Comparison of ENCODE assay signal across 8 mouse cellular contexts in the genomic region with DNA sequence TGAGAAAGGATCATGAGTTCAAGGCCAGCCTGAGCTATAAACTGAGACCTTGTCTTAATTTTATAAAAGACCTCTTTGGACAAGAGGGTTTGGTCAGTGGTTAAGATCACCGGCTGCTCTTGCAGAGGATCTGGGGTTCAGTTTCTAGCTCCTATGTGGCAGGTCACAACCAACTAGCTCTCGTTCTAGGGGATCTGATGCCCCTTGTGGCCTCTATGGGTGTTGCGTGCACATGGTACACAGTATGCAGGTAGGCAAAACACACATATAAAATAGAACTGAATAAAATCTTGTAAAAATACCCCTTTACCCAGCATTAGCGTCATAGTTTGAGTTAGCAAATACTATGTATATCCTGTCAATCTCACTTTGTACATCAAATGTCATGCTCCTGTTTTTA. TPM values are rescaled to one million over a fixed set of nuclear protein-coding genes. Genes with fewer than 3 reads are reported as not detected.
A peak's percentile ranks its signal among the peaks of the same experiment; 100 is the strongest.
DNase-seq lines count a peak whose midpoint lies in the region; ATAC-seq and TF ChIP-seq lines count a peak whose summit lies in the region.

No protein-coding gene starts in this region.

- H3K9me3 ChIP-seq in forebrain, embryonic 11.5 days (ENCODE audit: control insufficient read depth, low read length) = no peaks in the 10 kb centered on the region; the same call in 1 of the 2 replicates
- 0 out of 2 replicates have a peak, but pooled peaks cover 2% of the 10 kb centered on the region for H3K9me3 ChIP-seq in forebrain, embryonic 13.5 days (replicated peaks)
- H3K9me3 ChIP-seq in limb, embryonic 11.5 days (ENCODE audit: control insufficient read depth, low read length) = no peaks in the 10 kb centered on the region

- no peak for ATAC-seq in forebrain, embryonic 11.5 days (replicated peaks; ENCODE audit: low FRiP score)
- ATAC-seq in forebrain, embryonic 13.5 days = no peak
- ATAC-seq in limb, embryonic 11.5 days (ENCODE audit: insufficient number of reproducible peaks, low FRiP score, low TSS enrichment, low read depth) = no peak

- no peaks in the 10 kb centered on the region for H3K36me3 ChIP-seq in forebrain, embryonic 11.5 days (ENCODE audit: control insufficient read depth, insufficient read depth, low read length)
- H3K36me3 ChIP-seq in forebrain, embryonic 13.5 days (ENCODE audit: poor library complexity, severe bottlenecking) = no peaks in the 10 kb centered on the region
- H3K36me3 ChIP-seq in spleen, adult 2 months (ENCODE audit: control insufficient read depth, insufficient read depth, low read length) = no peaks in the 10 kb centered on the region
- no peaks in the 10 kb centered on the region for H3K36me3 ChIP-seq in limb, embryonic 11.5 days (ENCODE audit: control insufficient read depth, insufficient read depth, low read length)

- peak; percentile 15; the same call in 1 of the 2 replicates for TF ChIP-seq CTCF in spleen, adult 2 months (IDR thresholded peaks at IDR 0.05; ENCODE audit: extremely low read depth, insufficient read depth, insufficient read length, insufficient replicate concordance)

- intact Hi-C loops in left cerebral cortex, postnatal 10 days (cut with DNase I) = no loop called here

- peak; percentile 58 for DNase-seq in forebrain, embryonic 11.5 days (ENCODE audit: low spot score)
- peak in 1 of 2 experiments; percentile 24 for DNase-seq in spleen, adult 2 months (ENCODE audit: low read depth in 1 of 2, low spot score in 2 of 2)
- DNase-seq in spleen, adult 12 weeks (ENCODE audit: low spot score) = no peak
- DNase-seq in limb, embryonic 11.5 days (ENCODE audit: low spot score) = peak; percentile 74
- DNase-seq in thymus, postnatal 25 days = peak; percentile 57
- no peak for DNase-seq in right cerebral cortex, postnatal 10 days (ENCODE audit: low spot score in 2 of 2)
- no peak for DNase-seq in left cerebral cortex, postnatal 10 days (ENCODE audit: extremely low spot score in 1 of 2, low spot score in 2 of 2)

- H3K27ac ChIP-seq in forebrain, embryonic 11.5 days (ENCODE audit: low read depth, low read length) = no peak overlapping the region
- H3K27ac ChIP-seq in forebrain, embryonic 13.5 days = no peak overlapping the region
- H3K27ac ChIP-seq in spleen, adult 2 months (ENCODE audit: insufficient read depth, low read length) = no peak overlapping the region
- H3K27ac ChIP-seq in limb, embryonic 11.5 days (replicated peaks; ENCODE audit: low read depth, low read length) = peak overlapping the region; percentile 65

- TF ChIP-seq POLR2A in spleen, adult 2 months (IDR thresholded peaks at IDR 0.05; ENCODE audit: low read depth, low read length) = no peak

- no peak overlapping the region for H3K4me3 ChIP-seq in forebrain, embryonic 11.5 days (ENCODE audit: low read depth, low read length)
- no peak overlapping the region for H3K4me3 ChIP-seq in forebrain, embryonic 13.5 days
- no peak overlapping the region for H3K4me3 ChIP-seq in spleen, adult 2 months (ENCODE audit: extremely low read depth, insufficient read depth, insufficient read length)
- no peak overlapping the region for H3K4me3 ChIP-seq in limb, embryonic 11.5 days (ENCODE audit: low read depth, low read length)

- H3K9ac ChIP-seq in forebrain, embryonic 11.5 days (ENCODE audit: low read length) = no peak overlapping the region
- no peak overlapping the region for H3K9ac ChIP-seq in forebrain, embryonic 13.5 days
- no peak overlapping the region for H3K9ac ChIP-seq in limb, embryonic 11.5 days (ENCODE audit: low read length)

- H3K4me2 ChIP-seq in forebrain, embryonic 11.5 days (ENCODE audit: low read depth, low read length, severe bottlenecking) = no peak overlapping the region
- H3K4me2 ChIP-seq in forebrain, embryonic 13.5 days = no peak overlapping the region
- H3K4me2 ChIP-seq in limb, embryonic 11.5 days (ENCODE audit: low read depth, severe bottlenecking) = no peak overlapping the region

- peaks cover 9% of the 10 kb centered on the region for H3K4me1 ChIP-seq in forebrain, embryonic 11.5 days (replicated peaks; ENCODE audit: control insufficient read depth, insufficient read depth, low read length)
- H3K4me1 ChIP-seq in forebrain, embryonic 13.5 days = peaks cover 17% of the 10 kb centered on the region
- no peaks in the 10 kb centered on the region for H3K4me1 ChIP-seq in spleen, adult 2 months (ENCODE audit: control insufficient read depth, insufficient read depth, insufficient read length)
- H3K4me1 ChIP-seq in limb, embryonic 11.5 days (ENCODE audit: control insufficient read depth, insufficient read depth, low read length) = peaks cover 31% of the 10 kb centered on the region

- H3K27me3 ChIP-seq in forebrain, embryonic 11.5 days (ENCODE audit: control insufficient read depth, insufficient read depth, low read length) = no peaks in the 10 kb centered on the region
- no peaks in the 10 kb centered on the region for H3K27me3 ChIP-seq in forebrain, embryonic 13.5 days
- H3K27me3 ChIP-seq in spleen, adult 2 months (ENCODE audit: control insufficient read depth, insufficient read depth, low read length) = no peaks in the 10 kb centered on the region
- no peaks in the 10 kb centered on the region for H3K27me3 ChIP-seq in limb, embryonic 11.5 days (ENCODE audit: control insufficient read depth, insufficient read depth, low read length)

- 71% methylated on average over 4 of the region's 4 CpGs for WGBS in forebrain, embryonic 11.5 days
- WGBS in forebrain, embryonic 13.5 days = 82% methylated on average over 4 of the region's 4 CpGs
- WGBS in spleen, adult 2 months = 85% methylated on average over 4 of the region's 4 CpGs
- WGBS in limb, embryonic 11.5 days = 76% methylated on average over 4 of the region's 4 CpGs

RNA-seq across cellular contexts. Expression of gene Hhat, which starts 19.4 kb away (rescaled TPM):
- polyA plus RNA-seq in forebrain, embryonic 11.5 days (2014; fragmentation: Nextera tagmentation; extraction: Ambion mirVana) = 6.2 and 8.0 TPM in 2 replicates
- 2.6 and 3.2 TPM in 2 replicates for polyA plus RNA-seq in forebrain, embryonic 13.5 days (2015; fragmentation: Nextera tagmentation; extraction: Ambion mirVana)
- polyA plus RNA-seq in spleen, adult 2 months (2012; rRNA removed) = 3.4 and 5.0 TPM in 2 replicates
- 12.3 and 16.6 TPM in 2 replicates for polyA plus RNA-seq in limb, embryonic 11.5 days (2014; fragmentation: Nextera tagmentation; extraction: Ambion mirVana)
- 1 to 10 TPM; 1.7 to 1.8 TPM for total RNA-seq in left cerebral cortex, postnatal 10 days (2021)

Comparison
In these comparisons a context has a peak if more than half of its experiments do, and no peak if none do; other contexts are left out.
1. DNase-seq: peak in forebrain, embryonic 11.5 days (single experiment), limb, embryonic 11.5 days (single experiment) and thymus, postnatal 25 days (single experiment); none in spleen, adult 12 weeks (single experiment), right cerebral cortex, postnatal 10 days (0 of 2) and left cerebral cortex, postnatal 10 days (0 of 2).